Mouse (Mus musculus): ENCODE measurements around the gene 4933405O20Rik. TPM values are rescaled to one million over a fixed set of nuclear protein-coding genes. Genes with fewer than 3 reads are reported as not detected.

The 4933405O20Rik gene
- not detected for polyA plus RNA-seq (2017; shearing (Covaris generic))

DNA sequence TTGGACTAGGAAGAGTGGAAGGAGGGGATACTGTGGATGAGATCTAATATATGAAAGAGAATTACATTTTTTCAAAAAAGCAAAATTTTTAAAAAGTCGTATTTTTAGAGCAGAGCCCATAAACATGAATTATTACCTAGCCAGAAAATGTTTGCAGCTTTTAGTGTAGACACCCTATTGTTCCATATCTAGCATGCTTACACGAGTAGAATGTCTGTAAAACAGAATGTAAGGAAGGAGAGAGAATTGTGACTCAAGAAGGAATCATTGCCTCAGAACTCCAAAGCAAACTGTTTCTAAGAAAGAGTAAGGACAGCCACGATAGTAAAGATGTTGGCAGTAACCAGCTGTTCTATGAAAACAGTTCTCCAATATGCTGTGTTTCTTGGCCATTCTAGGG is at the start of gene 4933405O20Rik:
TSS of gene 4933405O20Rik (plus strand) at position 301 of the 400 bp plus-strand sequence.
- no peak for ATAC-seq

GRCm38 (mm10) chr7:50549572-50549971 is 49.4 kb upstream of the 4933405O20Rik start:
- ATAC-seq = no peak

DNA sequence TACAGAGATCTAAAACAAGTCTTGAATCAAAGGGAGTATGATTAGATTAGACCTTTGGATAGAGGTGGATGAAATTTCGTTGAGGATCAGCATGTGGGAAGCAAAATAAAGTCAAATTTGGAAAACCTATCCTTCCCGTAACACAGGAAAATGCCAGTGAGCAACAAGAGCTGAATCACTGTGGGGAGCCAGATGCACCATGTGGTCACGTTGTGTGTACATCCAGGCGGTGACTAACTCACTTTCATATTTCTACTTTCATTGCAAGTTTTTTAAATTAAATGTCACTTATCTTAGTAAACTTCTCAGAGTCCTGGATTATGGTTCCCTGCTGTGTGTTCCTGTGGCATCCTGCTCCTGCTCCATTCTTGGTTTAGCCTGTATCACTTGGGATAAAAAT is 47.6 kb upstream of the 4933405O20Rik start:
- no peak for ATAC-seq

GRCm38 (mm10) chr7:50562708-50563107 is 36.3 kb upstream of the 4933405O20Rik start:
- ATAC-seq = no peak

DNA sequence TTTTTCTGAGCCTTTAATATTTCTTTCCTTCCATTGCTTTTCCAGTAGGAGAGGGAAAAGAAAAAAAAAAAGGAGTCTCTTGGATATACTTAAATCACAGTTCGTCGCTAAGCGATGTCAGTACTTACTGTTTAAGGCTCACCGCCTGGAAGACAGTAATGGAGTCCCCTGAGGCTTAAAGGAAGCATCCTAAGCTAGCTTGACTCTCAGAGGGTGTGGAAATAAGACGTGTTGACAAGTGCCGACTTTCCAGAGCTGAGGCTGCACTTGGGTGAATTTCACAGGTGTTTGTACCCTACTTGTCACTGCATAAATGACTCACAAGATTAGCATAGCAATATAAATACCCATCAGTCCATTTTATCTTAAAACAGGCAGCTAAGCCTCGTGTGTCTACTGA is 25.1 kb upstream of the 4933405O20Rik start:
- no peak for ATAC-seq

- ATAC-seq = no peak
Measured at GRCm38 (mm10) chr7:50588642-50589424, 10.2 kb upstream of the 4933405O20Rik start.

DNA sequence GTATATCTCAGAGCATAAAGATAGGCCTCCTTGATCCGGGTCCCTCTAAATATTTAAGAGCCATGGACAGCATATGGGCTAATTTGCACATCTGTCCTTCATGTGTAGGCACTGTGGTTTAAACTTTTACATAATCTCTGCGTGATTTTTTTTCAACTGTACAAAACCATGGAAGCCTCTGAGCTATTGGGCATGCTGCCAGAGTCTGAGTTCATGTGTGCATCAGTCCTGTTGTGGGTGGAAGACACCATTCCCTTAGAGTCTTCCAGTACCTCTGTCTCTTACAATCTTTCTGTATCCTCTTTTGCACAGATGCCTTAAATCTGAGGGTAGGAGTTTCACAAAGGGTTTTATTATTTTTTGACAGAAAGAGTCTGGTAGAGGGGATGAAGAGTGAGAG is 15.1 kb downstream of the 4933405O20Rik start:
- ATAC-seq = no peak

DNA sequence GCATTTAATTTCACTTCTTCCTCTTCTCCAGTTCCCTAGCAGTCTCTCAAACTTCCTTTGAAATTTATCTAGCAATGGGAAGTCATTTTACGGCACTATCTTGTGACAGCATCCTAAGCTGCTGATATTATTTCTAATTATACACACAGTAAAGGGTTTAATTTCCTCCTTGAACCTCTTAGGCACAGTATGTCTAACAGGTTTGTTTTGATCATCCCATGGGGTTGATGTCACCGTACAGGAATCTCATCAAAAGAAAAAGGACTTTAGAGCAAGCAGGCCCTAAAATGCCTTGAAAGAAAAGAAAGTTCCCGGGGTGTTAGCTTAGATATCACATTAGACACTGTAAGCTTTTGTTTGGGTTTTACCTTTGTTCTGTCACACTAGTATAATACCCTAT is 30.2 kb downstream of the 4933405O20Rik start:
- ATAC-seq = no peak

DNA sequence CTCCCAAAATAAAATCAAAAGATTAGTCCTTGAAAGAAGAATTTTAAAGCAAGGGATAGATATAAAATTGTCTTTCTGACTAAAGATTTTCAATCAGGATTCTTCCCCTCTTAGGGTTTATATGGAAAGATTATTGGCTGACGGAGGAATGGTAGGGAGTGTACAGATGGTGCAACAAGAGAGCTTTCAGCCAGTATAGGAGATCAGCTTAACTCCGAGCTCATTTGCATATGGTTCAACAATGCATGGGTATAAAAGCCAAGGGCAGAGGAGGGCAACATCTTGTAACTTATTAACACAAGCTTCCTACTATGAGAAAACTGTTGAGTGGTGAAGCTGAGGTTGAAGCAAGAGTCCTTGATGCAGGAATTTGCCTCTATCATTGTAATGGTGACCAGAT is 34.2 kb downstream of the 4933405O20Rik start:
- no peak for ATAC-seq

All from CD4-positive, CD25-positive, alpha-beta regulatory T cell, adult 4 months (primary cell).